Mouse (Mus musculus): ENCODE measurements around the gene Ntn1.

The Ntn1 gene

GRCm38 (mm10) chr11:68215206-68215912 is 185.3 kb downstream of the Ntn1 start:
- in situ Hi-C loops (cut with MboI) = no loop called here

GRCm38 (mm10) chr11:68214496-68215205 is 186.0 kb downstream of the Ntn1 start:
- in situ Hi-C loops (cut with MboI) = no loop called here

- in situ Hi-C loops (cut with MboI) = no loop called here
Observed at GRCm38 (mm10) chr11:68213896-68214295, 186.7 kb downstream of the Ntn1 start.

GRCm38 (mm10) chr11:68211924-68212578 is 188.6 kb downstream of the Ntn1 start:
- in situ Hi-C loops (cut with MboI) = no loop called here

- in situ Hi-C loops (cut with MboI) = no loop called here
Observed at GRCm38 (mm10) chr11:68210714-68211113, 189.9 kb downstream of the Ntn1 start.

- in situ Hi-C loops (cut with MboI) = no loop called here
Observed at GRCm38 (mm10) chr11:68209506-68209905, 191.1 kb downstream of the Ntn1 start.

- in situ Hi-C loops (cut with MboI) = no loop called here
Observed at GRCm38 (mm10) chr11:68208582-68208981, 192.0 kb downstream of the Ntn1 start.

GRCm38 (mm10) chr11:68208023-68208422 is 192.6 kb downstream of the Ntn1 start:
- in situ Hi-C loops (cut with MboI) = no loop called here

GRCm38 (mm10) chr11:68205572-68206229 is 194.9 kb downstream of the Ntn1 start:
- in situ Hi-C loops (cut with MboI) = no loop called here

- in situ Hi-C loops (cut with MboI) = no loop called here
Observed at GRCm38 (mm10) chr11:68204407-68204806, 196.2 kb downstream of the Ntn1 start.

- in situ Hi-C loops (cut with MboI) = no loop called here
Observed at GRCm38 (mm10) chr11:68203658-68204315, 196.8 kb downstream of the Ntn1 start.

GRCm38 (mm10) chr11:68202561-68202960 is 198.1 kb downstream of the Ntn1 start:
- in situ Hi-C loops (cut with MboI) = no loop called here

GRCm38 (mm10) chr11:68201811-68202459 is 198.7 kb downstream of the Ntn1 start:
- in situ Hi-C loops (cut with MboI) = no loop called here

- in situ Hi-C loops (cut with MboI) = no loop called here
Observed at GRCm38 (mm10) chr11:68201063-68201462, 199.6 kb downstream of the Ntn1 start.

GRCm38 (mm10) chr11:68200500-68200899 is 200.1 kb downstream of the Ntn1 start:
- in situ Hi-C loops (cut with MboI) = no loop called here

GRCm38 (mm10) chr11:68199801-68200423 is 200.7 kb downstream of the Ntn1 start:
- in situ Hi-C loops (cut with MboI) = no loop called here

GRCm38 (mm10) chr11:68199103-68199502 is 201.5 kb downstream of the Ntn1 start:
- in situ Hi-C loops (cut with MboI) = no loop called here

GRCm38 (mm10) chr11:68198696-68199095 is 201.9 kb downstream of the Ntn1 start:
- in situ Hi-C loops (cut with MboI) = no loop called here

GRCm38 (mm10) chr11:68197471-68197870 is 203.2 kb downstream of the Ntn1 start:
- in situ Hi-C loops (cut with MboI) = no loop called here

GRCm38 (mm10) chr11:68196566-68196965 is 204.1 kb downstream of the Ntn1 start:
- in situ Hi-C loops (cut with MboI) = no loop called here

- in situ Hi-C loops (cut with MboI) = no loop called here
Observed at GRCm38 (mm10) chr11:68195693-68196176, 204.9 kb downstream of the Ntn1 start.
